Mouse (Mus musculus): Measurements from ENCODE around the gene Ly6g6f. TPM values are rescaled to one million over a fixed set of nuclear protein-coding genes. Genes with fewer than 3 reads are reported as not detected.
"Not testable (repeated sequence)": the region's sequence is repeated elsewhere in the genome, so short reads cannot be mapped to it uniquely, and the experiment has no call there.

Ly6g6f gene
- total RNA-seq (2021) = under 1 TPM in 1 of 2 experiments, not detected in 1; 0.29 TPM
- long read RNA-seq, experiment 1 = 0 reads
- long read RNA-seq, experiment 2 = 0 reads

GRCm38 (mm10) chr17:35085208-35085865 lies at the start of gene Ly6g6f:
Gene Ly6g6f (minus strand): TSS chr17:35085610.
- no peak for TF ChIP-seq CTCF (IDR thresholded peaks at IDR 0.05)
- DNase-seq (ENCODE audit: extremely low spot score in 1 of 2, low spot score in 2 of 2) = no peak
- Histone ChIP-seq H3K4me3 (no peak within 1 kb of the TSS), H3K27ac (no peak within 1 kb of the TSS)
- intact Hi-C loops (cut with DNase I) = no loop called here

GRCm38 (mm10) chr17:35134801-35135590 lies 49.6 kb upstream of the Ly6g6f start, which contains the start of gene Bag6:
Gene Bag6 (plus strand): TSS chr17:35135178.
- intact Hi-C loops (cut with DNase I) = loop anchor here (1.0 kb wide), 3 partner anchors 14 to 100 kb away; partner anchors contain the start of genes Gpank1, Nfkbil1 and Prrc2a
- peak; percentile 93 to 94 for DNase-seq (ENCODE audit: extremely low spot score in 1 of 2, low spot score in 2 of 2)
- Histone ChIP-seq H3K27ac (peak within 1 kb of the TSS; percentile 99), H3K4me3 (peak within 1 kb of the TSS; percentile 90)
- no peak for TF ChIP-seq CTCF (IDR thresholded peaks at IDR 0.05)

- H3K4me3 ChIP-seq = no peak overlapping the region
- no peak overlapping the region for H3K27ac ChIP-seq
- DNase-seq (ENCODE audit: extremely low spot score in 1 of 2, low spot score in 2 of 2) = no peak
- intact Hi-C loops (cut with DNase I) = no loop called here
- no peak for TF ChIP-seq CTCF (IDR thresholded peaks at IDR 0.05)
These were observed 48.1 kb upstream of the Ly6g6f start for GRCm38 (mm10) chr17:35133517-35133916.

- H3K27ac ChIP-seq = no peak overlapping the region
- TF ChIP-seq CTCF (IDR thresholded peaks at IDR 0.05) = no peak
- DNase-seq (ENCODE audit: extremely low spot score in 1 of 2, low spot score in 2 of 2) = no peak
- H3K4me3 ChIP-seq = no peak overlapping the region
- intact Hi-C loops (cut with DNase I) = no loop called here
These were observed 46.8 kb upstream of the Ly6g6f start for GRCm38 (mm10) chr17:35132174-35132560.

- intact Hi-C loops (cut with DNase I) = no loop called here
- Histone ChIP-seq H3K4me3 (no peak within 1 kb of the TSS), H3K27ac (no peak within 1 kb of the TSS)
- TF ChIP-seq CTCF (IDR thresholded peaks at IDR 0.05) = no peak
- DNase-seq (ENCODE audit: extremely low spot score in 1 of 2, low spot score in 2 of 2) = no peak
These were observed 46.2 kb upstream of the Ly6g6f start, which contains the start of gene Apom for GRCm38 (mm10) chr17:35131500-35132173. Gene Apom (minus strand): TSS chr17:35132050.

- intact Hi-C loops (cut with DNase I) = no loop called here
- TF ChIP-seq CTCF (IDR thresholded peaks at IDR 0.05) = no peak
- DNase-seq (ENCODE audit: extremely low spot score in 1 of 2, low spot score in 2 of 2) = no peak
- Histone ChIP-seq H3K4me3 (no peak overlapping the region), H3K27ac (no peak overlapping the region)
These were observed 45.6 kb upstream of the Ly6g6f start for GRCm38 (mm10) chr17:35131038-35131437.

- no peak overlapping the region for H3K27ac ChIP-seq
- H3K4me3 ChIP-seq = no peak overlapping the region
- intact Hi-C loops (cut with DNase I) = no loop called here
- TF ChIP-seq CTCF (IDR thresholded peaks at IDR 0.05) = no peak
- no peak for DNase-seq (ENCODE audit: extremely low spot score in 1 of 2, low spot score in 2 of 2)
These were observed 43.6 kb upstream of the Ly6g6f start for GRCm38 (mm10) chr17:35128996-35129395.

GRCm38 (mm10) chr17:35127017-35127416 lies 41.6 kb upstream of the Ly6g6f start:
- H3K27ac ChIP-seq = peak overlapping the region; percentile 96; the same call in 1 of the 2 replicates
- DNase-seq (ENCODE audit: extremely low spot score in 1 of 2, low spot score in 2 of 2) = no peak
- intact Hi-C loops (cut with DNase I) = no loop called here
- no peak for TF ChIP-seq CTCF (IDR thresholded peaks at IDR 0.05)
- peak overlapping the region; percentile 62 for H3K4me3 ChIP-seq

GRCm38 (mm10) chr17:35126206-35126611 lies 40.8 kb upstream of the Ly6g6f start, which contains the start of gene D17H6S53E:
Gene D17H6S53E (plus strand): TSS chr17:35126373.
- TF ChIP-seq CTCF (IDR thresholded peaks at IDR 0.05) = no peak
- H3K27ac ChIP-seq = peak within 1 kb of the TSS; percentile 96
- intact Hi-C loops (cut with DNase I) = no loop called here

GRCm38 (mm10) chr17:35125578-35125977 lies 40.2 kb upstream of the Ly6g6f start:
- Histone ChIP-seq H3K27ac (peak overlapping the region; percentile 96), H3K4me3 (peak overlapping the region; percentile 62)
- no peak for DNase-seq (ENCODE audit: extremely low spot score in 1 of 2, low spot score in 2 of 2)
- TF ChIP-seq CTCF (IDR thresholded peaks at IDR 0.05) = no peak
- intact Hi-C loops (cut with DNase I) = no loop called here

More at GRCm38 (mm10) chr17:35126206-35126611, 40.8 kb upstream of the Ly6g6f start, which contains the start of gene D17H6S53E:
- peak; percentile 70 to 72 for DNase-seq (ENCODE audit: extremely low spot score in 1 of 2, low spot score in 2 of 2)
- H3K4me3 ChIP-seq = peak within 1 kb of the TSS; percentile 62

GRCm38 (mm10) chr17:35125081-35125480 lies 39.7 kb upstream of the Ly6g6f start:
- H3K4me3 ChIP-seq = no peak overlapping the region; the same call in 1 of the 2 replicates
- DNase-seq (ENCODE audit: extremely low spot score in 1 of 2, low spot score in 2 of 2) = no peak
- H3K27ac ChIP-seq = no peak overlapping the region; the same call in 1 of the 2 replicates
- intact Hi-C loops (cut with DNase I) = no loop called here
- TF ChIP-seq CTCF (IDR thresholded peaks at IDR 0.05) = no peak

GRCm38 (mm10) chr17:35124261-35124896 lies 39.0 kb upstream of the Ly6g6f start:
- H3K27ac ChIP-seq; H3K4me3 ChIP-seq; DNase-seq (ENCODE audit: extremely low spot score in 1 of 2, low spot score in 2 of 2): not testable (repeated sequence)
- intact Hi-C loops (cut with DNase I) = loop anchor here (5.0 kb wide), 2 partner anchors 113 to 122 kb away; partner anchors contain the start of genes Nfkbil1 and Vars

GRCm38 (mm10) chr17:35123287-35123686 lies 37.9 kb upstream of the Ly6g6f start:
- H3K27ac ChIP-seq; DNase-seq (ENCODE audit: extremely low spot score in 1 of 2, low spot score in 2 of 2); H3K4me3 ChIP-seq: not testable (repeated sequence)
- intact Hi-C loops (cut with DNase I) = loop anchor here (5.0 kb wide), 2 partner anchors 114 to 121 kb away; partner anchors contain the start of genes Nfkbil1 and Vars
